Mouse (Mus musculus) T-helper 17 cell (primary cell): ENCODE measurements around the gene Noct.

Source experiments
- in situ Hi-C, 2 experiments: fragments of 300-600 bp; cut with MboI, MseI; formaldehyde crosslinking; loops; 1 replicate in 1 of 2; 2 replicates in 1 of 2; pipeline ENCODE4 v1.15.1; 2025; ENCODE audit warnings: high pct_unique_total_duplicates in 2 of 2

Gene Noct

DNA sequence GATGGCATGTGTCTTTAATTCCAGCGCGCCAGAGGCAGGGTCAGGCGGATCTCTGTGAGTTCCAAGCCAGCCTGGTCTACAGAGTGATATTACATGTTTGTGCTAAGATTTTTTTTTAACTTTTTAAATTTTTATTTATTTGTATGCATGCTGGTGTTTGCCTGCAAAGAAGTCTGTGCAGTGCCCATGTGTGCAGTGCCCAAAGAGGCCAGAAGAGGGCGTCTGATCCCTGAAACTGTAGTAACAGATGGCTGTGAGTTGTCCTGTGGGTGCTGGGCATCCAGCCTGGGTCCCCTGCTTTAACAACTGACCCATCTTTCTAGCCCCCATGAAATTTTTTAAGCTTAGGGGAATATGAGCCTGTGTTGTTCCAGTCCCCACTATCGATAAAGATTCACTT lies 19.8 kb upstream of the Noct start:
- in situ Hi-C loops, result loop anchor here in 1 of 2 experiments (25.0 kb wide), 1 partner anchor 467 kb away; no protein-coding TSS in a partner anchor

DNA sequence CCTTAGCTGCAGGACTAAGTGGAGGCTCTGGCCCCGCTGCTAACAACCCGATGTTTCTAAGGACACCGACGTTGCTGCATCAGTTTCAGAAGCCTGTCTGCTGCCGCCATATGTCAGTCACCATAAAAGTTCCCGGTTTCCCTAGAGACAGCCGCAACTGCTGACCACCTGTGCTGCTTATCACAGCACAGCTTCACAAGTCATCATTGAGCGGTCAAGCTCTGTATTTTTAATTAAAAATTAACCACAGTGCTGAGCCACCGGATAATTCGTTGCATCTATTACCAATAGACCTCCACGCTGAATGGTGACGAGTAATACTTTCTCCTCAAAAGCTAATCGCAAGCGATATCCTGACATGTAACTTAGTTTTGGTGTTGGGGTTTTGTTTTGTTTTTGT lies 19.4 kb upstream of the Noct start:
- in situ Hi-C loops, result loop anchor here in 1 of 2 experiments (25.0 kb wide), 1 partner anchor 468 kb away; no protein-coding TSS in a partner anchor

DNA sequence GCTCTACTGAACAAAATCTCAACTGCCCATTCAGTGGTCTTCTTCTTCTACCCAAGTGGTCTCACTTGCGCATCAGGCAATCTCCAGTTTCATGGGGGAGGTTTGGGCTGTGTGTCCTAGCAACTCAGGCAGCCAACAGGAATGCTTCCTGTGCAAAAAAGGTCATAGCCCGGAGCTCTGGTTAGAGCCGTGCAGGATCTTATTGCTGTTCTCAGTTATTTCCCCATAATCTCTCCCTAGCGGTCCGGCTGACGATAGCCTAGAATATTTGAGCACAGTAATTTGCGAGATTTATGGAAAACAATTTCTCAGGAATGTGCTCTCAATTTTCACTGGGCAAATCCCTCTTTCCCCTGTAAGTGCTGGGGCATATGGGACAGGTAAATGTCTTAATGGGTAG lies 17.7 kb upstream of the Noct start:
- in situ Hi-C loops, result loop anchor here in 1 of 2 experiments (25.0 kb wide), 1 partner anchor 469 kb away; no protein-coding TSS in a partner anchor

GRCm38 (mm10) chr3:51208633-51209032 lies 15.6 kb upstream of the Noct start:
- in situ Hi-C loops, result loop anchor here in 1 of 2 experiments (25.0 kb wide), 1 partner anchor 471 kb away; no protein-coding TSS in a partner anchor

DNA sequence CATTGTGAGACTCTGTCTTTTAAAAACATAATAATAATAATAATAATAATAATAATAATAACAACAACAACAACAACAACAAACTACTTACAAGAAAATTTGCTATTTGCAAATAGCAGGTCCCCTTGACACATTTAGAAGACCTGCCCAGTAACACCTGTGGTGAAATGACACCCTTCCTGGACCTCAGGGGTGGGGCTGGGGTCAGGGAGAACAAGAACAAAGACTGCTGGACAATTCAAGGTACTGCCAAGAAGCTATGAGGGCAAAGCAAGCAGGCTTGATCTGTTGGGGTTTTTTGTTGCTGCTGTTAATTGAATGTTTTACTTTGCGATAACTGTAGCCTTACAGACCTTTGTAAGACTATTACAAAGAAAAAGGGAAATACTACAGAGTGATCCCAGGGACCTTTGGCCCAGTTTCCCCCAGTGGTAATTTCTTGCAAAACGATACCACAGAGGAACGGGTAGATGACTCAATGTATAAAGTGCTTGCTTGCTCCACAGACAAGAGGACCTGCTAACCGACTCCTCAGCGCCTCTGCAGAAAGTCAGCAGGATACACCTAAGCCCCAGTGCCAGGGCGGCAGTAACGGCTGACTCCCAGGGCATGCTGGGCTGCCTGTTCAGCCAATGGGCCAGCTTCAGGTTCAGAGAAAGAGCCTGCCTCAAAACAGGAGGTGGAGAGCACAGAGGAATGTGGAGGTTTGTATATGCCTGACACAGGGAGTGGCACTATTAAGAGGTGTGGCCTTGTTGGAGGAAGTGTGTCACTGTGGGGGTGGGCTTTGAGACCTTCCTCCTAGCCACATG lies 14.5 kb upstream of the Noct start:
- in situ Hi-C loops, result loop anchor here in 1 of 2 experiments (25.0 kb wide), 1 partner anchor 472 kb away; no protein-coding TSS in a partner anchor

- in situ Hi-C loops, result loop anchor here in 1 of 2 experiments (25.0 kb wide), 1 partner anchor 473 kb away; no protein-coding TSS in a partner anchor
Measured at GRCm38 (mm10) chr3:51210485-51210884, 13.8 kb upstream of the Noct start.

DNA sequence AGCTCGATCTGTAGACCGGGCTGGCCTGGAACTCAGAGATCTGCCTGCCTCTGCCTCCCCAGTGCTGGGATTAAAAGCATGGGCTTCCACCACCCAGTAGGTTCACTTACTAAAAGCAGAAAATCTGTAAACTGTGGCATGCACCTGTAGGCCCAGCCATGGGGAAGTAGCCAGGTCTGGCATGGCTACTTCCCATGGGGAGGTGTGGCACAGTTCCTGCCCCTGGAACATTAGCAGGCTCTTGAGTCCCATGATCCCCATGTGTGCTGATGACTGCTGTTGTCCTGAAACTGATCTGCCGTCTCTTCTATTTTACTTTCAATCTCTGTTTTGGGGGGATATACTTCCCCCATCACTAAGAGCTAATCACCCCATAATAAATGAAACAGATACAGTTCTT lies 11.1 kb upstream of the Noct start:
- in situ Hi-C loops, result loop anchor here in 1 of 2 experiments (25.0 kb wide), 1 partner anchor 476 kb away; no protein-coding TSS in a partner anchor

DNA sequence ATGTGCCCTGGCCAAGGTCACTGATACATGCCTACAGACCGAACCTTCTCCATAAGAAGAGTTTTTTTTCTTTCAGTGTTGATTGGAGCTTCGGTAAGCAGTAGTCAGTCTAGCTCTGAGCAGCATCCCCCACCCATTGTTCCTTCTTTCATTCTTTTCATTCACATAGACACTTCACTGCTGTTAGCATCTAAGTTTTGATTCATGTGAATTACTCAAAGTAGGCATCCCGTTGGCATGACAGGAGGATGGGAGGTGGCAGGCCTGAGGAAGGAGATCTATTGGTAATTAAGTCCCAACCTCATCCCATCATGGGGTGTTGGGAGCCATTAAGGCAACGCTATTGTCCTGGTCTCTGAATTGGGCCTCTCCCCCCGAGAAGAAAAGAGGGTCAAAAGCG lies 8.6 kb upstream of the Noct start:
- in situ Hi-C loops, result loop anchor here in 1 of 2 experiments (25.0 kb wide), 1 partner anchor 478 kb away; no protein-coding TSS in a partner anchor

GRCm38 (mm10) chr3:51216351-51216750 lies 7.9 kb upstream of the Noct start:
- in situ Hi-C loops, result loop anchor here in 1 of 2 experiments (25.0 kb wide), 1 partner anchor 479 kb away; no protein-coding TSS in a partner anchor

DNA sequence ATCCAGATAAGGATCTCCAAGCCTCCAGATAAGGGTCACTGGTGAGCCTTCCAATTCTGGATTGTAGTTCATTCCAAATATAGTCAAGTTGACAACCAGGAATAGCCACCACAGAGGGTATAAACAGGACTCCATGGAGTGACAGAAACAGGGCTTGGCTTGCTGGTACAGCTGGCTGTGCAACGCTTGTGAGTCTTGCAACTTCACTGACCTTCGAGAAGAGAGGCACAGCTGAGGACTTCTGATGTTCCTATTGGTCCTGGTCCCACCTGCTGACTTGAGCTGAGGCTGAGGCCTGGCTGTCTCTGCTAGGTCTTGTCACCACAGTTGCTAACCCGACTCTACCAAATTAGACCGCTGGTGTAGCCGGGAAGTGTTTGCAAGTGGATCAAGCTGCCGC lies 5.9 kb upstream of the Noct start:
- in situ Hi-C loops, result loop anchor here in 1 of 2 experiments (25.0 kb wide), 1 partner anchor 481 kb away; no protein-coding TSS in a partner anchor

DNA sequence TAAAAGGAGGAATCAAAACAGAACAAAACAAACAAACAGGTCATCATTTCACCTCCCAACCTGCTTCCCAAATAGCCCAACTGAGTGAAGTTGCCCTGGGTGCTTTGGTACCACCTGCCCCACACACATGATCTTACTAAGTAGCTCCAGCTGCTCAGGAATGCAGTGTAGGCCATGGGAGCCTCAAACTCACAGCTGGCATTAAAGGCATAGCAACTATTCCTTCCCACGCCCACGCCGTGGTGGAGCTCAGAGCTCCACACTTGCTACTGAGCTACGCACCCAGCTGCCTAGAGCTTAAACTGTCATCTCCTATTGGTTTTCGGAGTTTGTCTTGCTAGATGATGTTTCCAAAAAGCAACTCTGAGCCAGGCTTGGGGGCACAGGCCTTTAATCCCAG lies 5.0 kb upstream of the Noct start:
- in situ Hi-C loops, result loop anchor here in 1 of 2 experiments (25.0 kb wide), 1 partner anchor 482 kb away; no protein-coding TSS in a partner anchor

GRCm38 (mm10) chr3:51220846-51221245 lies 3.4 kb upstream of the Noct start:
- in situ Hi-C loops, result loop anchor here in 1 of 2 experiments (5.0 to 25.0 kb wide), 2 partner anchors 421 to 484 kb away; no protein-coding TSS in a partner anchor

- in situ Hi-C loops, result loop anchor here in 1 of 2 experiments (5.0 to 25.0 kb wide), 2 partner anchors 420 to 485 kb away; no protein-coding TSS in a partner anchor
Measured at GRCm38 (mm10) chr3:51221847-51222246, 2.4 kb upstream of the Noct start.

GRCm38 (mm10) chr3:51222302-51222701 lies 1.9 kb upstream of the Noct start:
- in situ Hi-C loops, result loop anchor here in 1 of 2 experiments (5.0 to 25.0 kb wide), 2 partner anchors 420 to 485 kb away; no protein-coding TSS in a partner anchor

- in situ Hi-C loops, result loop anchor here in 1 of 2 experiments (5.0 to 25.0 kb wide), 2 partner anchors 419 to 486 kb away; no protein-coding TSS in a partner anchor
Measured at GRCm38 (mm10) chr3:51222834-51223460, 1.3 kb upstream of the Noct start.

DNA sequence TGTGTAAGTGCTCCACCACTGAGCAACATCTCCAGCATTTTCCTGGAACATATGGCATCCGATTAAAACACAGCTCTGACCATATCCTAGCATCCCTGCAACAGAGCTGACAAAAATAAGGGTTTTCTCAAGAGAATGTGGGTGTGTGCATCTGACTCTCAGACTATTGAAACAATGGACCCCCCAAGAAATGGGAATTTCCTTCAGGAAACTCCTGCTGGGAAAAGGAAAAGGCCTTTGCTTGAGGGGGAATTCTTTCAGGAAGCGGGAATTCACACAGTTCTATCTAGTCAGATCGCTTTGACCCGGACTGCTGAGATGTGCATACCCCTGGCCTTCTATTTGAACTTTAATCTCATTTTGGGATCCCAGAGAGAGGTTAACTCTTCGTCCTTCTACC lies 691 bp upstream of the Noct start:
- in situ Hi-C loops, result loop anchor here in 1 of 2 experiments (5.0 to 25.0 kb wide), 2 partner anchors 419 to 486 kb away; no protein-coding TSS in a partner anchor

DNA sequence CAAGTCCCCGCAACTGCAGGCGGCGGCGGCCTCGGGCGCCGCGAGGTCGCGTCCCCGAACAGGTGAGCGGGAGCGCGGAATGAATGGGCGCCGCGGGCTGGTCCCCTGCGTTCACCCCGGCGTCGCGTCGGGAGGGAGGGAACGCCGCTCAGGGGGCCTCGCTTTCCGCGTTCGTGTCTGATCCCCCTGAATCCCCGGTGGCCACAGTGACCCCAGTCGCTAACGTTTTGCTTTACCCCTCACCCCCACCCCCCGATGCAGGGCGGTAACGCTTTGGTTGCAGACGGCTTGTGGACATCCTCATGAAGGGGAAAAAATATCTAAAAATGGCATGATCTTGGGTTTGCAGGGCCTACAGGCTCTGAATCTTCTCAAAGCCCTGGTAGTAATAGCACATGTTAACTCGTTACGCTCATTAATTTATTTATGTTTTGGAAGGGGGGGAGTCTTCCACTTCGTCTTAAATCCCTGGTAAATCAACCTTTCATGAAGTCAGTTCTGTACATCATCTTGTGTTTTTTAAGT lies 1.0 kb downstream of the Noct start:
- in situ Hi-C loops, result loop anchor here in 1 of 2 experiments (5.0 kb wide), 1 partner anchor 33 kb away; no protein-coding TSS in a partner anchor

- in situ Hi-C loops, result loop anchor here in 1 of 2 experiments (5.0 kb wide), 1 partner anchor 34 kb away; no protein-coding TSS in a partner anchor
Measured at GRCm38 (mm10) chr3:51225979-51226378, 1.7 kb downstream of the Noct start.

DNA sequence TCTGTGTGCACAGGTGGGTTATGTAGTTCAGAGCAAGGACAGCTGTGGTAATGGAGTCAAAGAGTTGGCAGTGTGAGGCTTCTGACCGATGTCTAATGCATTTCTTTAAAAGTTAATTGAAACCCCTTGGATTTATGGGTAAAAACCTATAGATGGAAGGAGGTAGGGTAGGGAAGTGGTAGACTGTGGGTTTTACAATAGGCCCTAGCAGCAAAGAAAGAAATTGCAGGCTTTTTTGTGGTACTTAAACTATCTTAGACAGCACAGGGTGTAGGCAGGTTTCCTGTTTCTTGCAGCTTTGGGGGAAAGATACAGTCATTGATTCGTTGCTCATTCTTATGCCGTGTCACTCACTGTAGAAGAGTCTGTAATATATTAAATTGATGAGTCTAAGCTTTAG lies 2.4 kb downstream of the Noct start:
- in situ Hi-C loops, result loop anchor here in 1 of 2 experiments (5.0 kb wide), 1 partner anchor 34 kb away; no protein-coding TSS in a partner anchor

DNA sequence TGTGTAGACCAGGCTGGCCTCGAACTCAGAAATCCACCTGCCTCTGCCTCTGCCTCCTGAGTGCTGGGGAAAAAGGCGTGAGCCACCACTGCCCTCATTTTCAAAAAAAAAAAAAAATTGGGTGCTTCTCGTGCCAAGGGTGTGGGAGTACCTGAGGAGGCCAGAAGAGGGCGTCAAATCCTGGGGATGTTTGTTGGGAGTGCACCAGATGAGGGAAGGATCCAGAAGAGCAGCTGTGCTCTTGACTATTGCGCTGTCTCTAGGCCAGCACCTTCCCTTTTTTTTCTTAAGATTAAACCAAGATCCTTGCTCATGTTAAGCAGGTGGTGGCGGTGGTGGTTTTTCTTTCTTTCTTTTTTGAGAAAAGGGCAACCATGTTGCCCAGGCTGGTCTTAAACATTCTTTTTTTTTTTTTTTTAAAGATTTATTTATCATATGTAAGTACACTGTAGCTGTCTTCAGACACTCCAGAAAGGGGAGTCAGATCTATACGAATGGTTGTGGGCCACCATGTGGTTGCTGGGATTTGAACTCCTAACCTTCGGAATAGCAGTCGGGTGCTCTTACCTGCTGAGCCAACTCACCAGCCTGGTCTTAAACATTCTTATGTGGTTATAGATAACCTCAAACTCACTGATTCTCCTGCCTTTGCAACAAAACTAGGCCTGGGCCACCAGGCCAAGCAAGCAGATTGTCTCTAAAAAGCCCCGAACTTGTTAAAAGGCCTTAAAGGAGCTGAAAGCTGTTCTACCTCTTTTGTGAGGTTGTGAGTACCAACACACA lies 4.0 kb downstream of the Noct start:
- in situ Hi-C loops, result loop anchor here in 1 of 2 experiments (5.0 kb wide), 1 partner anchor 36 kb away; no protein-coding TSS in a partner anchor
